Mouse (Mus musculus): Measurements from ENCODE around the gene Dthd1. TPM values are rescaled to one million over a fixed set of nuclear protein-coding genes. Genes with fewer than 3 reads are reported as not detected.

Dthd1 gene
- polyA plus RNA-seq, 1 experiment from 2014 or later, result not detected

- Histone ChIP-seq H3K4me1 (ENCODE audit: control insufficient read depth, insufficient read depth, low read length) (no peaks in the 10 kb centered on the region), H3K36me3 (ENCODE audit: control insufficient read depth, insufficient read depth, low read length) (no peaks in the 10 kb centered on the region), H3K9ac (ENCODE audit: low read depth, low read length) (no peak overlapping the region), H3K4me2 (ENCODE audit: low read length) (no peak overlapping the region), H3K27me3 (ENCODE audit: control insufficient read depth, insufficient read depth, low read depth, low read length) (no peaks in the 10 kb centered on the region), H3K27ac (ENCODE audit: low read length) (no peak overlapping the region), H3K4me3 (ENCODE audit: low read depth, low read length) (no peak overlapping the region), H3K9me3 (replicated peaks; ENCODE audit: control insufficient read depth, low read length, poor library complexity, severe bottlenecking) (no peaks in the 10 kb centered on the region)
- ATAC-seq, result no peak
Measured at GRCm38 (mm10) chr5:62924616-62925015, 111.0 kb downstream of the Dthd1 start.

Other genes with a start within 250 kb of the Dthd1 start
- 6.0 and 8.1 TPM in 2 replicates for gene Arap2, start 47.7 kb upstream of the Dthd1 start, polyA plus RNA-seq (2015; fragmentation: Nextera tagmentation; extraction: Ambion mirVana)